Mouse (Mus musculus): Measurements from ENCODE around the gene Fndc1.

- TF ChIP-seq POLR2A (IDR thresholded peaks at IDR 0.05; ENCODE audit: low read depth, low read length): no peak
- TF ChIP-seq CTCF (conservative IDR thresholded peaks at IDR 0.05; ENCODE audit: insufficient read depth, insufficient read length, low read depth, low read length): no peak
Observed at GRCm38 (mm10) chr17:7717945-7718344, 109.2 kb downstream of the Fndc1 start.
